Mouse (Mus musculus) MEL (cell line): Measurements from ENCODE around the gene Mcm6.

Experiments
- CTCF ChIP-seq, 3 experiments: IDR thresholded peaks in 2 of 3; conservative IDR thresholded peaks in 1 of 3; 2 replicates each; pipeline ENCODE4 v1.5.1; 2011 to 2012; ENCODE audit warnings: low read length in 3 of 3, low read depth in 2 of 3, mild to moderate bottlenecking in 2 of 3, improper control_type of control experiment in 1 of 3, inconsistent platforms in 1 of 3, mixed read lengths in 1 of 3, moderate library complexity in 1 of 3; ENCODE audit not compliant: control insufficient read depth in 1 of 3, insufficient read depth in 1 of 3, poor library complexity in 1 of 3, severe bottlenecking in 1 of 3
- E2F4 ChIP-seq: IDR thresholded peaks from 2 replicates; pipeline ENCODE4 v1.6.1; 2011; ENCODE audit warnings: low read depth, low read length, improper control_type of control experiment, borderline replicate concordance
- EP300 ChIP-seq, 2 experiments: IDR thresholded peaks; 2 replicates each; pipeline ENCODE4 v1.6.1; 2011; ENCODE audit warnings: improper control_type of control experiment in 2 of 2, low read length in 2 of 2, low read depth in 1 of 2, mild to moderate bottlenecking in 1 of 2
- MAFK ChIP-seq: IDR thresholded peaks from 2 replicates; pipeline ENCODE4 v1.6.1; 2011; ENCODE audit warnings: low read depth, mild to moderate bottlenecking, low read length, improper control_type of control experiment, borderline replicate concordance
- POLR2A ChIP-seq, 2 experiments: IDR thresholded peaks; 2 replicates each; pipeline ENCODE4 v1.6.1; 2011 to 2012; ENCODE audit warnings: low read length in 2 of 2, mild to moderate bottlenecking in 2 of 2, control low read depth in 1 of 2, improper control_type of control experiment in 1 of 2, low read depth in 1 of 2, moderate library complexity in 1 of 2; ENCODE audit not compliant: control insufficient read depth in 1 of 2, insufficient read depth in 1 of 2, poor library complexity in 1 of 2

- TF ChIP-seq EP300 (IDR thresholded peaks at IDR 0.05; ENCODE audit: low read depth in 1 of 2, low read length in 2 of 2) (no peak), CTCF (IDR thresholded peaks at IDR 0.05 in 2 of 3, conservative IDR thresholded peaks at IDR 0.05 in 1 of 3; ENCODE audit: control insufficient read depth in 1 of 3, insufficient read depth in 1 of 3, low read depth in 2 of 3, low read length in 3 of 3, poor library complexity in 1 of 3, severe bottlenecking in 1 of 3) (no peak), E2F4 (no peak), POLR2A (IDR thresholded peaks at IDR 0.05; ENCODE audit: control insufficient read depth in 1 of 2, insufficient read depth in 1 of 2, low read depth in 1 of 2, low read length in 2 of 2, poor library complexity in 1 of 2) (no peak), MAFK (no peak)
Observed at GRCm38 (mm10) chr1:128285136-128285535, 74.3 kb downstream of the Mcm6 start.
